Mouse (Mus musculus): ENCODE measurements at regions not wholly inside any gene's neighbourhood (a gene's known extent, or its start where the extent isn't known, plus 50 kb on each side); places are given as distances from the start of the nearest gene placed in this dataset.

- TF ChIP-seq CTCF (IDR thresholded peaks at IDR 0.05; ENCODE audit: low read depth), result no peak
- no peak for TF ChIP-seq EP300 (IDR thresholded peaks at IDR 0.05; ENCODE audit: low read depth)
These were observed 121.5 kb upstream of the 4930412O13Rik start for GRCm38 (mm10) chr2:9759389-9760104.
